Mouse (Mus musculus) gastrocnemius, postnatal 14 days (tissue): Measurements from ENCODE around the gene Wdfy3. TPM values are rescaled to one million over a fixed set of nuclear protein-coding genes. Genes with fewer than 3 reads are reported as not detected.
"Not testable (repeated sequence)": the region's sequence is repeated elsewhere in the genome, so short reads cannot be mapped to it uniquely, and the experiment has no call there.

Source experiments
- DNase-seq: peaks from one replicate; pipeline ENCODE4 v3.0.0; 2021; ENCODE audit warnings: mixed read lengths
- intact Hi-C: fragments of 180-260 bp; cut with DNase I; formaldehyde crosslinking; loops from one replicate; pipeline ENCODE4 v1.15.1; 2025; ENCODE audit warnings: low total_unique reads
- total RNA-seq, 2 experiments: library from RNA; stranded (reverse); gene quantifications; 2 replicates each; pipeline ENCODE4 v1.2.3; 2021

The Wdfy3 gene
- total RNA-seq, 2 experiments from 2014 or later: 21.5 to 23.0 TPM

DNA sequence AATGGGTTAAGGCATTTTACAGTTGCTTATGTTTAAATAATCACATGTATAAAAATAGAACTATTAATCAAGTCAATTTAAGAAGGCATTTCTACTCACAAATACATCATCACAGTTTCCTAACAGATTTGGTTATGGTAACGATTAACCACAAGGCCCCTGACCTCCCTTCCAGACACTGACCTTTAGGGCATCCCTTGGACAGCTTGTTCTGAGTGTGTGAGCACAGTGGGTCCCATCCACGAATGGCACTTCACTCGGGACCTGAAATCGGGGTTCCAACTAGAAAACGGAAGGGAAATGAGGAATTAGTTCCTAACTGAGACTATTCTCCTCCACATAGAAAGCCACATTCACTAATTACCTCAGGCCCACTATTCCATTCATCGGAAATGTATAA, 60.1 kb downstream of the Wdfy3 start:
- no peak for DNase-seq
- intact Hi-C loops: no loop called here

DNA sequence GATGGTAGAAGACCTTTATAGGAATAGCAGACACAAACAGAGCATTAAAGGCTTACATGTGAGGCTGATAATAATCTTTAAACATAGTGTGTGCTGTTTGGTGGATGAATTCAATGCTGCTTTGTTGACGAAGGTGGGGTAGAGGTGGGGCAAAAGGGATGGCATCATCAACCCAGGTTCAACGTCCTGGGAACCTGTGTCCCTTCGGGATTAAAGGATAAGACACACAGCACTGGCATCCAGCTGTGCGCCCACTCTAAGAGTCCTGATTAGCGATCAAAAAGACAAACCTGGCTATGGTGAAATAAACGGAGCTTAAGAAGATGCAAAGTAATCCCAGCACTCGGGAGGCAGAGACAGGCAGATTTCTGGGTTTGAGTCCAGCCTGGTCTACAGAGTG, 61.0 kb downstream of the Wdfy3 start:
- no peak for DNase-seq
- intact Hi-C loops: no loop called here

DNA sequence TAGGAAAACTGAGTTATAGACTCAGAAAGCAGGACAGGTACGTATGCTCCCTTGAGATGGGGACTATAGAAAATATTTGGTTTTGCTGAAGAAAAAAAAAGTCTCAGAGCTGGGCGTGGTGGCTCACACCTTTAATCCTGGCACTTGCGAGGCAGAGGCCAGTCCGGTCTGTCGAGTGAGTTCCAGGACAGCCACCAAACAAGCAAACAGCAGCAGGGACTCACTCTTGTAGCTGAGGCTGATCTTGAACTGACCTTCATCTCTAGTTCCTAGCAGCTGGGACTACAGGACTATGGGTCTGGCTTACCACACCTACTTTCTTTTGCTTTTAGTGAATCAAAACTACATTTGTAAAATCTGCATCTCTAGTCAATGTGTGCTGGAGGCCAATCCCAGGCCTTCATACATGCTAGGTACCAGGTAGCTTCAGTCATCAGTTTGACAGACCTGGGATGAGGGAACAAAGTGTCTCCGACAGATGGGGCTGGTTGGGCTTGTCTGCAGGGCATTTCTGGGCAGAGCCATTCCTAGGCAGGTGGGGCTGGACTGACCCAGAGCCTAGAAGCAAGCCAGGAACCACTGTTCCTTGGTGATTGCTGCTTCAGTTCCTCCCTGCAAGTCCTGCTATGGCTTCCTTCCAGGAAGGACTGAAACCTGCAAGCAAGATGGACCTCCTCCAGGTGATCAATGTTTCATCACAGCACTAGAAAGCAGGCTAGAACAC, 63.3 kb downstream of the Wdfy3 start:
- intact Hi-C loops: no loop called here
- DNase-seq: no peak

DNA sequence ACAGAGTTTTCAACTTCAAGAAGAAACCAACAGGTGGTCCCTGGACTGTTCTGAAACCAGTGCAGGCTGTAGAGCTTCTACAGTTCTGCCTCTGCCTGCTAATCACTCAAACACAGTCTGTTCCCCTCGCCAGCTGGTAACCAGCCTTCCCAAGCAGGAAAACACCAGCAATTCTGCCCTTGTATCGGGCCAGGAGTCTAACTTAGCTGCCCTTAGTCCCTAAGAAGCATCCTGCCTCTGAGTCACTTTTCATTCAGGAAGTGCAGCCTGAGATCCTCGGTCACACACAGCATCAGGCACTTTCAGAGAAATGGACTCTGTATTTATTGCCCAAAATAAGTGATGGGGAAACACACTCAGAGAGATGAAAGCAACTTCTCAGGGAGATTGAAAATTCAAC, 66.3 kb downstream of the Wdfy3 start:
- no peak for DNase-seq
- intact Hi-C loops: no loop called here

- intact Hi-C loops: no loop called here
- DNase-seq: no peak
Measured at GRCm38 (mm10) chr5:102001026-102001425, 68.7 kb downstream of the Wdfy3 start.

GRCm38 (mm10) chr5:101998971-101999370, 70.8 kb downstream of the Wdfy3 start:
- DNase-seq: no peak
- intact Hi-C loops: no loop called here

- intact Hi-C loops: no loop called here
Measured at GRCm38 (mm10) chr5:101996036-101996735, 73.5 kb downstream of the Wdfy3 start.

GRCm38 (mm10) chr5:101995451-101995995, 74.2 kb downstream of the Wdfy3 start:
- intact Hi-C loops: no loop called here
- no peak for DNase-seq

More at GRCm38 (mm10) chr5:101996036-101996735, 73.5 kb downstream of the Wdfy3 start:
- peak; percentile 31 for DNase-seq

GRCm38 (mm10) chr5:101993996-101994395, 75.7 kb downstream of the Wdfy3 start:
- intact Hi-C loops: no loop called here
- DNase-seq: no peak

- intact Hi-C loops: no loop called here
- no peak for DNase-seq
Measured at GRCm38 (mm10) chr5:101992969-101993670, 76.6 kb downstream of the Wdfy3 start.

- no peak for DNase-seq
- intact Hi-C loops: no loop called here
Measured at GRCm38 (mm10) chr5:101990298-101990845, 79.3 kb downstream of the Wdfy3 start.

DNA sequence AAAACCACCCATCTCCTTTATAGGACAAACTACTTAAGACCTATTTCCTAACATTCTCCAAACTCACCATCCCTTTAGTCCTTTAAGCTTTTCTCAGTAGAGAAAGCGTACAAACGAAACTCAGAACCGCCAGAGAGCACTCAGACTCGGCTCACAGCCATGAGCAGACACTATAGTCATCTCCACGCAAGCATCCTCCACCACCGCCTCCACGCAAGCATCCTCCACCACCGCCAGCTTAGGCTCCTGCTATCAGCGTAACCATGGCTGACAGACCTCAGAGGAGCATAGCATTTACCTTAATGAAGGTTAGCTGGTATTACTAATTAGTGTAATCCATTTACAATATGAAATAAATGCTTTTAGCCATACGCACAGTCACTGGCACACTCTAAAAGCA, 81.2 kb downstream of the Wdfy3 start:
- intact Hi-C loops: no loop called here
- DNase-seq: no peak

- DNase-seq: no peak
- intact Hi-C loops: no loop called here
Measured at GRCm38 (mm10) chr5:101986694-101987093, 83.0 kb downstream of the Wdfy3 start.

DNA sequence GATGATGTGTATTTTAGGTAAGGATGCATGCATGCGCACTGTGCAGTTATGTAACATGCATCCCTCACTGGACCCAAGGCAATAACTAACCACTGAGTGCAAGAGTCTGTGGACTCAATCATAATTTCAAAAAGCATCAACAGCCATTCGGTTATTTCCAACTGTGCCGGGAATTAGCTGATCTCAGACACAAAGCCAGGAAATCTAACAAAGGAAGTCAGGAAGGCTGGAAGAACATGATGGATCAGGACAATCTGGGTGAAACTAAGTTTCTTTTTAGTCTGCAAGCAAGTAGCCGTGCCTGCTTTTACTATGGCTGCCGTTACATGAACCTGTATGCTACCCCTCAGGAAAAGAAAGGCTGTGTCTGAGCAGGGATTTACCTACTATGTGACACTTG, 87.5 kb downstream of the Wdfy3 start:
- intact Hi-C loops: no loop called here

GRCm38 (mm10) chr5:101979594-101979993, 90.1 kb downstream of the Wdfy3 start:
- DNase-seq: no peak
- intact Hi-C loops: no loop called here

More for the DNA sequence above, 87.5 kb downstream of the Wdfy3 start:
- DNase-seq: no peak

GRCm38 (mm10) chr5:101972594-101972993, 97.1 kb downstream of the Wdfy3 start:
- intact Hi-C loops: not testable (repeated sequence)

GRCm38 (mm10) chr5:101968153-101968851, 101.4 kb downstream of the Wdfy3 start:
- intact Hi-C loops: no loop called here
- no peak for DNase-seq

More at GRCm38 (mm10) chr5:101972594-101972993, 97.1 kb downstream of the Wdfy3 start:
- DNase-seq: not testable (repeated sequence)

GRCm38 (mm10) chr5:101967832-101968152, 101.9 kb downstream of the Wdfy3 start:
- intact Hi-C loops: no loop called here
- no peak for DNase-seq

- intact Hi-C loops: no loop called here
- no peak for DNase-seq
Measured at GRCm38 (mm10) chr5:101962824-101963223, 106.9 kb downstream of the Wdfy3 start.
